Mouse (Mus musculus): ENCODE results near the gene Ralgps2.

Gene Ralgps2

GRCm38 (mm10) chr1:156770845-156771244 is 168.6 kb downstream of the Ralgps2 start:
- no peak for DNase-seq (ENCODE audit: extremely low spot score, low read depth, low spot score)

- no peak for DNase-seq (ENCODE audit: extremely low spot score, low read depth, low spot score)
These were observed 169.7 kb downstream of the Ralgps2 start for GRCm38 (mm10) chr1:156769621-156770297.

- no peak for DNase-seq (ENCODE audit: extremely low spot score, low read depth, low spot score)
These were observed 170.3 kb downstream of the Ralgps2 start for GRCm38 (mm10) chr1:156769163-156769562.

- no peak for DNase-seq (ENCODE audit: extremely low spot score, low read depth, low spot score)
These were observed 174.1 kb downstream of the Ralgps2 start for GRCm38 (mm10) chr1:156765311-156765710.

GRCm38 (mm10) chr1:156764584-156764983 is 174.8 kb downstream of the Ralgps2 start:
- no peak for DNase-seq (ENCODE audit: extremely low spot score, low read depth, low spot score)

GRCm38 (mm10) chr1:156763280-156763679 is 176.1 kb downstream of the Ralgps2 start:
- no peak for DNase-seq (ENCODE audit: extremely low spot score, low read depth, low spot score)

GRCm38 (mm10) chr1:156761430-156761801 is 178.0 kb downstream of the Ralgps2 start:
- no peak for DNase-seq (ENCODE audit: extremely low spot score, low read depth, low spot score)

GRCm38 (mm10) chr1:156760549-156761429 is 178.6 kb downstream of the Ralgps2 start:
- no peak for DNase-seq (ENCODE audit: extremely low spot score, low read depth, low spot score)

- DNase-seq (ENCODE audit: extremely low spot score, low read depth, low spot score) = no peak
These were observed 181.1 kb downstream of the Ralgps2 start for GRCm38 (mm10) chr1:156758326-156758725.

- DNase-seq (ENCODE audit: extremely low spot score, low read depth, low spot score) = no peak
These were observed 184.6 kb downstream of the Ralgps2 start for GRCm38 (mm10) chr1:156754608-156755413.

Data from hindlimb bud, embryonic 11.5 days (tissue).